Mouse (Mus musculus): ENCODE measurements around the gene Tmem211. TPM values are rescaled to one million over a fixed set of nuclear protein-coding genes. Genes with fewer than 3 reads are reported as not detected.

The Tmem211 gene
- total and polyA plus RNA-seq, 3 experiments, result not detected

DNA sequence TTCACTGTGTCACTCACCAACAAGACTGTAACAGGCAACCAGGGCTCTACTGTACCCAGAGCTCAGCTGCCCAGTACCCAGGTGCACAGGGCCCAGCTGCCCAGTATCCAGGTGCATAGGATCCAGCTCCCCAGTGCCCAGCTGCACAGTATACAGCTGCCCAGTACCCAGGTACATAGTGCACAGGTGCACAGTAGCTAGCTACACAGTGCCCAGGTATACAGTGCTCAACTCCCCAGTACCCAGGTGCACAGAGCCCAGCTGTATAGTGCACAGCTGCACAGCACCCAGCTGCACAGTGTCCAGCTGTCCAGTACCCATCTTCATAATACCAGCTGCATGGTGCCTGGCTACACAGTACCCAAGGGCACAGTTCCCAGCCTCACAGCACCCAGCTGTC lies 41.5 kb downstream of the Tmem211 start:
- Histone ChIP-seq H3K9me3 (replicated peaks; ENCODE audit: low read length) (peaks cover 12% of the 10 kb centered on the region), H3K4me1 (ENCODE audit: control insufficient read depth in 1 of 2, insufficient read depth in 2 of 2) (no peaks in the 10 kb centered on the region), H3K27me3 (replicated peaks) (peaks cover 9% of the 10 kb centered on the region), H3K36me3 (replicated peaks in 1 of 2; ENCODE audit: control insufficient read depth in 1 of 2, insufficient read depth in 1 of 2, low read length in 1 of 2) (no peaks in the 10 kb centered on the region), H3K4me2 (ENCODE audit: insufficient read depth, low read depth, poor library complexity, severe bottlenecking) (no peak overlapping the region), H3K27ac (ENCODE audit: insufficient read depth, low read depth) (no peak overlapping the region), H3K79me2 (replicated peaks; ENCODE audit: control insufficient read depth, extremely low read depth, insufficient read depth, poor library complexity, severe bottlenecking) (no peaks in the 10 kb centered on the region), H3K9ac (ENCODE audit: insufficient read depth, low read depth) (no peak overlapping the region), H3K4me3 (replicated peaks in 1 of 3; ENCODE audit: low read depth in 2 of 3, low read length in 2 of 3, poor library complexity in 1 of 3) (no peak overlapping the region)
- no peak for TF ChIP-seq RAD21 (IDR thresholded peaks at IDR 0.05; ENCODE audit: low read depth, low read length)
- TF ChIP-seq POLR2AphosphoS2 (IDR thresholded peaks at IDR 0.05; ENCODE audit: low read depth, low read length), result no peak
- TF ChIP-seq IRF4 (IDR thresholded peaks at IDR 0.05; ENCODE audit: low read depth, low read length), result no peak
- TF ChIP-seq ETS1 (conservative IDR thresholded peaks at IDR 0.05; ENCODE audit: low read depth, low read length), result no peak
- TF ChIP-seq ZKSCAN1 (IDR thresholded peaks at IDR 0.05; ENCODE audit: borderline replicate concordance, low read depth, low read length), result no peak
- TF ChIP-seq USF2 (conservative IDR thresholded peaks at IDR 0.05; ENCODE audit: low read depth, low read length), result no peak
- no peak for TF ChIP-seq JUN (IDR thresholded peaks at IDR 0.05; ENCODE audit: insufficient read depth, low read depth, low read length)
- in situ Hi-C loops (cut with MboI; ENCODE audit: low pct_ligation_motif_present, low pct_unique_long_range_greater_than_20kb, low sequenced_read_pairs) (no loop called here), dilution Hi-C loops (cut with MboI; ENCODE audit: extremely low pct_ligation_motif_present, extremely low pct_unique_long_range_greater_than_20kb, low sequenced_read_pairs) (no loop called here)
- DNase-seq (ENCODE audit: extremely low read depth), result no peak

DNA sequence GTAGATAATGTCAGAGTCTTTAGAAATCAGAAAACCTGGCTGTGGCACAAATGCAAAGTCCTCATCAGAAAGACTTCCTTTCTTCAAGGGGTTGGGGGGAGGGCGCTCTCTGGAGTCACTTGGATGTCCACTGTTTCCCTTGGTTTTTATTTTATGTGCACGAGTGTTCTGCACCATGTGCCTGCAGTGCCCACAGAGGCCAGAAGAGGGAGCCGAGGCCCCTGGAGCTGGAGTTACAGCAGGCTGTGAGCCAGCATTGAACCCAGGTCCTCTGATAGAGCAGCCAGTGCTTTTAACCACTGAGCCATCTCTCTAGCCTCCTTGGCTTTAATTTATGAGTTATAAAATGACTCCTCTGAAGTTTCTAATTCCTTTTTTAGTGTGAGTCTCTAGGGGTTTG lies 43.3 kb downstream of the Tmem211 start:
- TF ChIP-seq ZNF384 (IDR thresholded peaks at IDR 0.05; ENCODE audit: low read depth, low read length), result no peak
- TF ChIP-seq MYC (IDR thresholded peaks at IDR 0.05; ENCODE audit: low read depth, low read length), result no peak
- no peak for TF ChIP-seq RCOR1 (conservative IDR thresholded peaks at IDR 0.05; ENCODE audit: low read depth, low read length)
- TF ChIP-seq ZKSCAN1 (IDR thresholded peaks at IDR 0.05; ENCODE audit: borderline replicate concordance, low read depth, low read length), result no peak
- TF ChIP-seq BHLHE40 (IDR thresholded peaks at IDR 0.05; ENCODE audit: low read depth, low read length), result no peak
- 0 out of 4 replicates have a peak, but pooled peaks of 1 of the 2 experiments have one; percentile 15 for TF ChIP-seq CTCF (conservative IDR thresholded peaks at IDR 0.05 in 1 of 2, IDR thresholded peaks at IDR 0.05 in 1 of 2; ENCODE audit: low read depth in 2 of 2, low read length in 2 of 2)
- in situ Hi-C loops (cut with MboI; ENCODE audit: low pct_ligation_motif_present, low pct_unique_long_range_greater_than_20kb, low sequenced_read_pairs), result no loop called here

DNA sequence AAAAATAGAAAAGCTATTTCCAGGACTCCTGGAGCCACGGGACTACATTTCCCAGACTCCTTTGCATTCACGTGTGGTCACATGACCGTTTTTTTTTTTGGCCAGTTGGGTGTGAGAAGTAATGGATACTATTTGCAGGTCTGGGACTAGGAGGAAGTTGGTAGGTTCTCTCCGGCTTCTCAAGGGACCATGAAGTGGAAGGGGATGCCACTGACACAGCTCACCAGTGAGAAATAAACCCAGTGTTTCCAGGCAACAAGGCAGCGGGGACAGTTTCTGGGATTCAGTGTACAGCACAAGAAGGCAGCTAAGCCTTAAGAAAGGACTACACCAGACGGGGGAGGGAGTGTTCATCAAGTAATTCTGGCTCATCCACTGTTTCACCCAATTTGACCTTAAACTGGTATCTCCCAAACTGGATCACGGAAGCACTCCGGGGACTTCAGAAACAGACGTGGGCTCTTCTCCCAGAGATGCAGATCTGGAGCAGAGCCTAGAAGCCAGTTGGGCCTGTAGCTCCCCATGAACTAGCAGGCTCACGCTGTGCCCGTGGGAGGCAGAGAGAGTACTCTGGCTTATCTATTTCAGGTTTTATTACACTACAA lies 44.6 kb downstream of the Tmem211 start:
- Histone ChIP-seq H3K79me2 (replicated peaks; ENCODE audit: control insufficient read depth, extremely low read depth, insufficient read depth, poor library complexity, severe bottlenecking) (no peaks in the 10 kb centered on the region), H3K9me3 (replicated peaks; ENCODE audit: low read length) (peaks cover 5% of the 10 kb centered on the region), H3K27ac (ENCODE audit: insufficient read depth, low read depth) (no peak overlapping the region), H3K27me3 (replicated peaks) (peaks cover 11% of the 10 kb centered on the region), H3K4me2 (ENCODE audit: insufficient read depth, low read depth, poor library complexity, severe bottlenecking) (no peak overlapping the region), H3K4me1 (ENCODE audit: control insufficient read depth in 1 of 2, insufficient read depth in 2 of 2) (no peaks in the 10 kb centered on the region), H3K9ac (ENCODE audit: insufficient read depth, low read depth) (no peak overlapping the region), H3K36me3 (replicated peaks in 1 of 2; ENCODE audit: control insufficient read depth in 1 of 2, insufficient read depth in 1 of 2, low read length in 1 of 2) (no peaks in the 10 kb centered on the region), H3K4me3 (replicated peaks in 1 of 3; ENCODE audit: low read depth in 2 of 3, low read length in 2 of 3, poor library complexity in 1 of 3) (no peak overlapping the region)
- dilution Hi-C loops (cut with MboI; ENCODE audit: extremely low pct_ligation_motif_present, extremely low pct_unique_long_range_greater_than_20kb, low sequenced_read_pairs) (no loop called here), in situ Hi-C loops (cut with MboI; ENCODE audit: low pct_ligation_motif_present, low pct_unique_long_range_greater_than_20kb, low sequenced_read_pairs) (no loop called here)
- DNase-seq (ENCODE audit: extremely low read depth), result no peak
- no peak for TF ChIP-seq MYC (IDR thresholded peaks at IDR 0.05; ENCODE audit: low read depth, low read length)
- no peak for TF ChIP-seq PAX5 (IDR thresholded peaks at IDR 0.05; ENCODE audit: low read length)
- TF ChIP-seq E2F4 (IDR thresholded peaks at IDR 0.05; ENCODE audit: insufficient replicate concordance, low read depth, low read length), result no peak
- TF ChIP-seq JUN (IDR thresholded peaks at IDR 0.05; ENCODE audit: insufficient read depth, low read depth, low read length), result no peak
- no peak for TF ChIP-seq CHD2 (IDR thresholded peaks at IDR 0.05; ENCODE audit: low read length)
- TF ChIP-seq USF1 (IDR thresholded peaks at IDR 0.05; ENCODE audit: low read depth, low read length), result peak; percentile 26; the same call in 1 of the 2 replicates
- no peak for TF ChIP-seq MEF2A (IDR thresholded peaks at IDR 0.05; ENCODE audit: borderline replicate concordance, low read depth, low read length)
- TF ChIP-seq USF2 (conservative IDR thresholded peaks at IDR 0.05; ENCODE audit: low read depth, low read length), result peak; percentile 36; the same call in 1 of the 2 replicates
- no peak for TF ChIP-seq NRF1 (IDR thresholded peaks at IDR 0.05; ENCODE audit: low read depth, low read length)
- TF ChIP-seq MAZ (IDR thresholded peaks at IDR 0.05; ENCODE audit: low read depth, low read length), result no peak
- TF ChIP-seq TBP (conservative IDR thresholded peaks at IDR 0.05; ENCODE audit: low read depth, low read length), result no peak
- peak; percentile 60 for TF ChIP-seq HCFC1 (IDR thresholded peaks at IDR 0.05; ENCODE audit: low read depth, low read length)
- peak; percentile 39; the same call in 1 of the 2 replicates for TF ChIP-seq ZNF384 (IDR thresholded peaks at IDR 0.05; ENCODE audit: low read depth, low read length)
- TF ChIP-seq GABPA (IDR thresholded peaks at IDR 0.05; ENCODE audit: insufficient replicate concordance, low read depth, low read length), result no peak

More for the DNA sequence above, 43.3 kb downstream of the Tmem211 start:
- no peak overlapping the region for H3K27ac ChIP-seq (ENCODE audit: insufficient read depth, low read depth)
- no peaks in the 10 kb centered on the region for H3K79me2 ChIP-seq (replicated peaks; ENCODE audit: control insufficient read depth, extremely low read depth, insufficient read depth, poor library complexity, severe bottlenecking)
- no peak overlapping the region for H3K4me3 ChIP-seq (replicated peaks in 1 of 3; ENCODE audit: low read depth in 2 of 3, low read length in 2 of 3, poor library complexity in 1 of 3)
- DNase-seq (ENCODE audit: extremely low read depth), result no peak
- peaks cover 10% of the 10 kb centered on the region for H3K27me3 ChIP-seq (replicated peaks)
- H3K4me2 ChIP-seq (ENCODE audit: insufficient read depth, low read depth, poor library complexity, severe bottlenecking), result no peak overlapping the region
- peaks cover 6% of the 10 kb centered on the region for H3K9me3 ChIP-seq (replicated peaks; ENCODE audit: low read length)
- no peaks in the 10 kb centered on the region for H3K4me1 ChIP-seq (ENCODE audit: control insufficient read depth in 1 of 2, insufficient read depth in 2 of 2)
- dilution Hi-C loops (cut with MboI; ENCODE audit: extremely low pct_ligation_motif_present, extremely low pct_unique_long_range_greater_than_20kb, low sequenced_read_pairs), result no loop called here
- H3K36me3 ChIP-seq (replicated peaks in 1 of 2; ENCODE audit: control insufficient read depth in 1 of 2, insufficient read depth in 1 of 2, low read length in 1 of 2), result no peaks in the 10 kb centered on the region
- H3K9ac ChIP-seq (ENCODE audit: insufficient read depth, low read depth), result no peak overlapping the region
